Mouse (Mus musculus) erythroblast, embryonic 14.5 days (primary cell): ENCODE results near the gene Adcy7.

ENCODE experiments used
- GATA1 ChIP-seq: IDR thresholded peaks from 2 replicates; pipeline ENCODE4 v1.6.1; 2012; ENCODE audit warnings: low read length, inconsistent platforms, mixed read lengths
- TAL1 ChIP-seq: IDR thresholded peaks from 3 replicates; pipeline ENCODE4 v1.6.1; 2012; ENCODE audit warnings: low read length, inconsistent platforms, mixed read lengths

GRCm38 (mm10) chr8:88280904-88281303 lies 8.7 kb downstream of the Adcy7 start:
- TF ChIP-seq TAL1 (no peak), GATA1 (no peak)
